Mouse (Mus musculus): Measurements from ENCODE around the gene Mt2. TPM values are rescaled to one million over a fixed set of nuclear protein-coding genes. Genes with fewer than 3 reads are reported as not detected.

Gene Mt2
- total RNA-seq, 2 experiments from 2014 or later, result 187 to 290 TPM

DNA sequence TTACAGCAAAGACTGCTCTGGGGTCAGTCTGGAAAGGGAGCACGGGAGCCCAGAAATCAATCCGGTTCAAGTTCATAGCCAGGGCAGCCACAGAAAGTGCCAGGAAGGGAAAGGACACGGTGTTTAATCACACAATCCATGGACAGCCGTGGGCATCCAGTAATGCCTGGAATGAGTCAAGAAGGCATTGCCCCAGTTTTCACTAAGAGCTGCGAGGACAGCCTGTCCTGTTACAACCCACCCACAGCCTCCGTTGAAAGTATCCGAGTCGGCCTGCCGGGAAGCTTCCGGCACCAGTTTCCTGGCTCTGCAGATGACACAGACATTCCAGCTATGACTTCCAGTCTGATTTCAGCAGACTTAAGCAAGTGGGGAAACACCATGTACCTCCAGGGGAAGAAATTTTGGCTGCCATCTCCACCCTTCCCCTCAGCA lies 1.1 kb upstream of the Mt2 start:
- peak in 1 of 2 experiments; percentile 38 for DNase-seq (ENCODE audit: low spot score in 2 of 2)

- DNase-seq (ENCODE audit: low spot score in 2 of 2), result peak in 1 of 2 experiments; percentile 42
Measured at GRCm38 (mm10) chr8:94172809-94173732, 607 bp downstream of the Mt2 start.

DNA sequence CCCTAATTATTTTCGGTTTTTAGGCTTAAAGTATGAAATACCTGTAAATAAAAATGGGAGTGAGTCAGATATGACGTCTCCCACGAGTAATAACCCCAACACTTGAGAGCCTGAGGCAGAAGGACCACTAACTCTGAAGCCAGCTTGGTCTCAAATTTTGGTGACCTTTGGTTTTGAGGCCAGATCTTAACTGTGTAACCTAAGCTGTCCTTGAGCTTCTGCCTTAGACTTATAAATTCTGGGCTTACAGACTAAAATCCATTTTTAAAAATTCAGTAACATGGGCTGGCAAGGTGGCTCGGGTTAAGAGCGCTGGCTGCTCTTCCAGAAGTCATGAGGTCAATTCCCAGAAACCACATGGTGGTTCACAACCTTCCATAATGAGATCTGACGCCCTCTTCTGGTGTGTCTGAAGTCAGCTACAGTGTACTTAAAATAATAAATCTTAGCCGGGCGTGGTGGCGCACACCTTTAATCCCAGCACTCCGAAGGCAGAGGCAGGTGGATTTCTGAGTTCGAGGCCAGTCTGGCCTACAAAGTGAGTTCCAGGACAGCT lies 1.5 kb downstream of the Mt2 start:
- no peak for DNase-seq (ENCODE audit: low spot score in 2 of 2)

DNA sequence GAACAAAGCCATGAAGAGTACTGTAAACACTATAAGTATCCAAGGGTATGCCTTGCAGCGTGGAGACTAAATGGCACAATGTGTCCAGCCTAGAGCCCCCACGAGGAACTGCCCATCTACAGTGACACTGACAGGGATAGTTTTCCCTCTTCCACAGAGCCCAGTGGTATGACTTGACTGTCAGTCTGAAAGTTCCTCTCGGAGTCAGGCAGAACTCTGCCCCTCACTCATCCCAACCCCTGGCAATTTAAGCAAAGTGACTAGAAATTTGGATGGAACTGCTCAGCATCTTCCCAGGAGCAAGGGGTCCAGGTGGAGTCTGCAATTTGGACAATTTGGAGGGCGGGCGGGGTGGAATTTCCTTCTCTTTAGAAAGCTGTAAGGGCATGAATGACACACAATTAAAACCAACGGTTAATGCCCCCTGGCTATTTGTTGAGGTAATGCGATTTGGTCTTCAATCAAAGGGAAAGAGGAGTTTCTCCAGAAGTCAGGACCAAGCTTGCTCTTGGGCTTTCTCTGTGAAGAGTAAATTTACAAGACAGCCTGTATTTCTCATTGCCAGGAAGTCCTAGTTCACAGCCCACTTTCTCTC lies 2.3 kb downstream of the Mt2 start:
- no peak for DNase-seq (ENCODE audit: low spot score in 2 of 2)

DNA sequence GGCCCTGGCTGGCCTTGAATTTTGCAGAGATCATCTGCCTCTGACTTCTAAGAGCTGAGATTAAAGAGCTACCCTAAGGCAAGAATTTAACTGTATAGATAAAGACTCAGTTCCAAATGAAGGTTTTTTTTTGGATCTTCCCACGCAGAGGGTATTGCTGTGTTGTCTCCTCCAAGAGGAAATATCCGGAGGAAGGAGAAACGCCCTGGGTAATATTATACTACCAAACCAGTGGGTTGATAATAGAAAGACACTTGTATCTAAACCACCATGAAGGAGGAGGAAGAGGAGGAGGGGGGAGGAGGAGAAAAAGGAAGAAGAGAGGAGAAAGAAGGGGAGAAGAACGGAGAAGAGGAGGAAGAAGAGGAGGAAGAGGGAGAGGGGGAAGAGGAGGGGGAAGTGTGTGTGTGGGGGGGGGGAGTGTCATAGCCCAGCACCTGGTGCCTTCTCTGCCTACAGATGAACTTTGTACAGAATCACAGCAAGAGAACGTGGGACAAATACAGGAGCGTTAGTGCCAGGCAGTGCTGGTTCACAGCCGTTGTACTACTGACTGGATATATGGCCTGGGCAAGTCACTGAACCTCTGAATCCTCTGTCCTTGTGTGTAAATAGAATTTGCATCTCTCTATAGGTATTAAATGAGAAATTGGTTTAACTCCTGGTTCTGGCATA lies 5.4 kb downstream of the Mt2 start:
- DNase-seq (ENCODE audit: low spot score in 2 of 2), result no peak

- DNase-seq (ENCODE audit: low spot score in 2 of 2), result peak; percentile 89 to 90
Measured at GRCm38 (mm10) chr8:94178857-94179712, 6.6 kb downstream of the Mt2 start, which contains the start of gene Mt1. Mt1 (plus strand) TSS chr8:94179082.

GRCm38 (mm10) chr8:94179713-94180560 lies 7.5 kb downstream of the Mt2 start:
- no peak for DNase-seq (ENCODE audit: low spot score in 2 of 2)

DNA sequence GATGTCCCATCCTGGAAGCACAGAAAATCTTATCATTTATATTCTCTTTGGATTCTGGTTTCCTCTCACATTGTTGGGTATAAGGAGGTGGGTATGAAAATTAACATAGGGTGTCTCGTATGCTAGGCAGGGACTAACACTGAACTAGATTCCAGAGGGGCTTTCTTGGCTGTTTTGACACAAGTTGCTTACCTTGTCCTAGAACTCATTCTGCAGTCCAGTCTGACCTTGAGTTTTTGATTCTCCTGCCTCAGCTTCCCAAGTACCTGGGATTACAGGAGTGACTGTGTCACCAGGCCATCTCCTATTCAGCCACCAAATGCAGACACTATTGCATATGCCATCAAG lies 8.1 kb downstream of the Mt2 start:
- no peak for DNase-seq (ENCODE audit: low spot score in 2 of 2)

GRCm38 (mm10) chr8:94182055-94182929 lies 9.8 kb downstream of the Mt2 start:
- no peak for DNase-seq (ENCODE audit: low spot score in 2 of 2)

DNA sequence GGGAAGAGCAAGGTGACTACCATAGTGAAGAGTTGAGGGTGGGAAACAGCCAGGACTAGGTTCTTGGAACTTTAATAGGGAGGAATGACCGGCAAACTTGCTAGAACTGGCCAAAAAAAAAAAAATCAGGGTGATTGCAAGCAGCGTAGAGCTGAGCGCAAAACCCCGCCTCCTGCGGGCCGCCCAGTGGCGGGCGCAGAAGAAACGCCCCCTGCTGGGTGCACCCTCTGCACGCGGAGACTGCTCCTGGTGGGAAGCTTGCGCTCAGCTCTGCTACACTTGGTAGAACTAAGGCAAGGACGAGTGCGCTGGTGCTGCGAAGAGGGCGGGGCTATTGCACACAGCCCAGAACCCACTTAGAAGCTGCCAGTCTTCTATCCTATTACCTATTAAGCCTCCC lies 10.7 kb downstream of the Mt2 start:
- peak; percentile 73 to 77 for DNase-seq (ENCODE audit: low spot score in 2 of 2)

DNA sequence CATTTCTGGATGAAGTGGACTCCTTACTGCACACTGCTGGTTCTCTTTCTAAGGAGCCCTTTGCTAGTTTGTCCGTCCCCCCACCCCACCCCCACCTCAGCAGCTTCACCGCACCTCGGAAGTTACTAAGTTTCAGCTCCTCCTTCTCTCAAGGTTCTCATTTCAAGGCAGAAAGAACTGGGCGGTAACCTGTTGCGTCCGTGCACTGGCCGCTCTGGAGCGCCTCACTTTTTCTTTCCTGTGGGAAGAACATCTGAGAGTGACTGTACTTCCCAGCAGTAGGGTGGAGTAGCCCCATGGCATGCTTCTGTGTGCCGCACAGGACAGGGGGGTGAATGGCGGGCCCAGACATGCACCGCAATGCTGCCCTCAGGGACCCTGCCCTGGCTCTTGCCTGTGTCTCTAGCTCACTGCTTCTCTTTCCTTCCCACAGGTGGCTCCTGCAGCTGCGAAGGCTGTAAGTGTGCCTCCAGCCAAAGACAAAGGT lies 11.9 kb downstream of the Mt2 start:
- DNase-seq (ENCODE audit: low spot score in 2 of 2), result no peak

DNA sequence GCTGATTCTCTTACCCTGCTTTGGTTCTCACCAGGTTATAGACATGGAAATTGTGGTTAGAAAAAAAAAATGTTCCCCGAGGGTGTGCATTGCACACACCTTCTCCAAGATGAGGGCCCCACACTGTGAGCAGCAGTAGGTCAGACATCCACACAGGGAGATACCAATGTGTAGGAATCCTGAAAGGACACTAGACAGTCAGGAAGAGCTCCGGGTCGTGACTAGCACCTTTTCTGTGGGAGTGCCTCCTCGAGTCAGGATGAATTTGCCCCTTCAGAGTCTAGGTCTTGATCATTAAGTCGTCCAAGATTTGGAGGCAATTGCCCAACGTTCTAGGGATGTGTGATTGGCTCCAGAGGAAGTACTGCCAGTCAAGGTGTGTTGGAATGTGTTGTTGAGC lies 13.3 kb downstream of the Mt2 start:
- no peak for DNase-seq (ENCODE audit: low spot score in 2 of 2)

DNA sequence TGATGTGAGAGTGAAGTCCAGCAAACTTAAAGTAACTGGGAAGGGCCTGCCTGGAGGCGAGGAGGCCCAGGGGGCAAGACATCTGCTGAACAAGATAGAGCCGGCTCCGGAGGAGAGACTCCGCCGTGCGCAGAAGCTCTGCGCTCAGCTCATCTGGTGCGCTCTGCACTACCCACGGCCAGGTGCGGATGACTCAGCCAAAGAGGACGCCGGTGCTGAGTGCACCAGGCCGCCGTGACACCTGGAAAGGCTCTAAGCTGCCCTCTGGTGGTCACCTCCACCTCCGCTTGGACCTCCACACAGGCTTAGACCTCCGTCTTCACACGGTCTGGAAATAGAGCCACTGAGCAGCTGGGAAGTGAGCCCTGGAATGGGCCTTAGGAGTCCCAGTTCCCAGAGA lies 14.1 kb downstream of the Mt2 start:
- peak; percentile 65 to 67 for DNase-seq (ENCODE audit: low spot score in 2 of 2)

DNA sequence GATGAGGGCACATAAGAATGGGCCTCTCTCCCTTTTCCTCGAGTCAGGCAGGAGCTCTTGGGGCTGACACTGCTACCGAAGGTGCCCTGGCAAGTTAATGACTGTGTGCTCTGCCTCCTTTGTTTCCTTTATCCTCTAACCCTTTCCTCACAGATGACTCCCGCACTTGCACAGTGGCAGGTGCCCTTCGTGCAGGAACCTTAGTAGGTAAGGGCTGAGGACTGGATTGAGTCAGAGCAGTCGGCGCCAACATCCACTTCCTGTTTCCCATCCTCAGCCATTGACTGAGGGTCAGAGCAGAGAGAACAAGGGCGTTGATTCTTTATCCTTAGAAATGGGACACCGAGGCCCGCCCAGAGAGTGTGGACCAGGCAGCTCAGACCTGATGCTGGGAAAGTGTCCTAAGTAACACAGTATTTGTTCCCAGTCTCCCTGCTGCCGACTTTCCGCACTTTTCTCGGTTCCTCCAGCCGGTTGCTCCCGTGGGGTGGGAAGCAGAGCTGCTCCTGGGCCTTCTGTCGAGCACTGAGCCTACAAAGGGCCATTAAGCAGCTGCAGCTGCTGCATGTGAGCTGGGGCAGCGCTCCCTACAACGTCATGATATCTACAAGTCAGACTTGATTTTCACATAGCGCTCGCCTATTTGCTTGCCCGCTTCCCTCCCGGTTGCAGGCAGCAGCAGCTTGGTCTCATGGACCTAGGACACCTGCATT lies 15.0 kb downstream of the Mt2 start:
- DNase-seq (ENCODE audit: low spot score in 2 of 2), result no peak

DNA sequence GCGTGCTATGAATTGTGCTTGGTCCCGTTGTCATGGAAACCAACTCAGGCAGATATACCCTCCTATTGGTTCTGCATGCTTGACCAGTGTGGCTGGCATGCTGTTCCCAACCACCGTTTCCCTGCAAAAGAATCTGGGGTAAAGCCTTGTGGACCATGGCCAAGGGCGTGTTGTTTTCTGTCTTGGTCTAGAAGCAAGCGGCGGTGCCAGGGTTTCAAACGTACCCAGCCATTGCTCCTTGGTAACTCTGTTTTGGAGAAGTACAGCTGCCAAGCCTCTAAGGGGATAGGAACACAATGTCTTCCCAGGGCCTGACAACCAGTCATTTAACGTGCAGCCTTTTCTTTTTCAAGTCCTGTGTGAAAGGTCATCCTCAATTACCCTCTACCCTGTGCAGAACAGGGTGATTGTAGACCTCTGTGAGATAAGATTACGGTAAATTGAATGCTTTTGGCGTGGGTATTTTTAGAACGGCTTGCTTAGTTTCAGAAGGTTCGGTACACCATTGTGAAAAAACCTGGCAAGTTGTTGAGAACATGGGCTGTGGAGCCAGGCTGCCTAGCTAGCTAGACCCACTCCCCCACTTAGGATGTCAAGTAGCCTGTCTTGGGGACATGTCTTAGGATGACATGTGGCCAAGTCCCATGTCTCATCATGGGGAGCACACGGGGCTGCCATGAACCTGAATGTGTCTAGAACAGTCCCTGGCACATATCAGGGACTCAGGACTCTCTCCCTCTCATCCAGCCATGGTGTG lies 17.0 kb downstream of the Mt2 start:
- peak; percentile 79 for DNase-seq (ENCODE audit: low spot score in 2 of 2)

DNA sequence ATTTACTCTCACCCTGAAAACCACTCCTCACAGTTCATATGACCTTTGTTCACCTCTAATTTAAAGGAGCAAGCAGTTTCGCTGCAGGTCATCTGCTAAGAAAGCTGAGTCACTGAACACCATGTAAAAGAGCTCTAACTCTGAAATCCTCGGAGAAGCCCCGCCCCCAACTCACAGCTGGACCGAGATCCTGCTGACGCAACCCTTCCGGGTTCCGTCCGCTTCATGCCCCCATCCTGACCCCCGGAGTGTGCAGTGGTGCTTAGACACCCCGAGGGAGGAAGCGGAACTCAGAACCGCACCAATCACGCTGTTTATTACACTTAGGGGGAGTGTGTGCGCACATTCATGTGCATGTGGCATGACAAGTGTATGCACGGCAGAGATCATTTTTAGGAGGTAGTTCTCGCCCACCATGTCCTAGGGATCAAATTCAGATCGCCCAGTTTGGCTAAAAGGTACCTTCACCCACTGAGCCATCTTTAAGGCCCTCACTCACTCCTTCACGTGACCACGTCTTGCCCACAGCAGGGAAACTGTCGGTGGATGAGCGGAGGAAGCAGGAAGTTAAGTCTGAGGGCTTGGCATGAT lies 18.7 kb downstream of the Mt2 start:
- DNase-seq (ENCODE audit: low spot score in 2 of 2), result peak in 1 of 2 experiments; percentile 44

DNA sequence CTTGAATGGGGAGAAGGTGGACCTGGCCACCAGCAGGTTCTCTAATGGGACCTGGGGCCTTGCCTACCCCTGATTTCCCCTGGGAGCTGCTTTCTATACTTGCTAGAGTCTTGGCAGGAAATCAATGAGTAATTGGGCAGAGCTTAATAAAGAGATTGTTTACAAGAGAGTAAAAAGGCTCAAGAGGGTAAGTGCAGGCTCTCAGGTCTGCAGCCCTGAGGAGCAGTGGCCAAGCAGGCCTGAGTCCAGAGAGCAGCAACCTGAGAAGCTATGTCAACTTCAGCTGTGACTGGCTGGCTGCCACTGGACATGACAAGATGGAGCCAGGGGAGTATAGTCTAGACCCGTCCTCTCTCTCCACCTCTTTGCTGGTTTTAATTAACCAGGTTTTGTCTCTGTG lies 20.5 kb downstream of the Mt2 start:
- no peak for DNase-seq (ENCODE audit: low spot score in 2 of 2)
